Mouse (Mus musculus) ES-Bruce4 (cell line): ENCODE results near the gene Uba1. TPM values are rescaled to one million over a fixed set of nuclear protein-coding genes. Genes with fewer than 3 reads are reported as not detected.
A peak's percentile ranks its signal among the peaks of the same experiment; 100 is the strongest.

Experiments
- H3K27ac ChIP-seq: 2 replicates; pipeline ENCODE4 v1.5.1; 2012; ENCODE audit warnings: low read length, inconsistent platforms; ENCODE audit not compliant: insufficient read depth
- H3K27me3 ChIP-seq: 2 replicates; pipeline ENCODE4 v1.6.1; 2012; ENCODE audit warnings: mild to moderate bottlenecking, low read length, inconsistent platforms; ENCODE audit not compliant: control insufficient read depth, poor library complexity, insufficient read depth, severe bottlenecking
- H3K36me3 ChIP-seq: 2 replicates; pipeline ENCODE4 v1.6.1; 2012; ENCODE audit warnings: inconsistent platforms, mild to moderate bottlenecking, low read length, moderate library complexity; ENCODE audit not compliant: control insufficient read depth, poor library complexity, insufficient read depth, severe bottlenecking
- H3K4me1 ChIP-seq: one replicate; pipeline ENCODE4 v1.8.1; 2011; ENCODE audit warnings: low read length; ENCODE audit not compliant: control insufficient read depth, insufficient read depth
- H3K4me3 ChIP-seq: 2 replicates; pipeline ENCODE4 v1.5.1; 2011; ENCODE audit warnings: low read depth, mild to moderate bottlenecking, low read length
- H3K9ac ChIP-seq: 2 replicates; pipeline ENCODE4 v1.6.1; 2012; ENCODE audit warnings: low read depth, mild to moderate bottlenecking, inconsistent platforms; ENCODE audit not compliant: poor library complexity, severe bottlenecking
- H3K9me3 ChIP-seq: replicated peaks from 2 replicates; pipeline ENCODE4 v1.6.1; 2012; ENCODE audit warnings: mild to moderate bottlenecking, low read length, inconsistent platforms; ENCODE audit not compliant: control insufficient read depth, poor library complexity, insufficient read depth, severe bottlenecking
- CTCF ChIP-seq: IDR thresholded peaks from one replicate; pipeline ENCODE4 v1.8.1; 2011; ENCODE audit warnings: low read depth, low read length
- EP300 ChIP-seq: IDR thresholded peaks from 2 replicates; pipeline ENCODE4 v1.6.1; 2011; ENCODE audit warnings: low read depth, low read length; ENCODE audit not compliant: insufficient read depth
- POLR2A ChIP-seq: IDR thresholded peaks from one replicate; pipeline ENCODE4 v1.8.1; 2011; ENCODE audit warnings: low read length; ENCODE audit not compliant: insufficient read depth
- polyA plus RNA-seq: library from polyadenylated mRNA; stranded (reverse); fragments of >200 nt; gene quantifications from 2 replicates; pipeline ENCODE4 v1.2.4, GENCODE M21; 2011; ENCODE audit warnings: low read depth; ENCODE audit not compliant: missing spikeins, insufficient read depth, insufficient read length

Gene Uba1
- 387 and 391 TPM in 2 replicates for polyA plus RNA-seq

DNA sequence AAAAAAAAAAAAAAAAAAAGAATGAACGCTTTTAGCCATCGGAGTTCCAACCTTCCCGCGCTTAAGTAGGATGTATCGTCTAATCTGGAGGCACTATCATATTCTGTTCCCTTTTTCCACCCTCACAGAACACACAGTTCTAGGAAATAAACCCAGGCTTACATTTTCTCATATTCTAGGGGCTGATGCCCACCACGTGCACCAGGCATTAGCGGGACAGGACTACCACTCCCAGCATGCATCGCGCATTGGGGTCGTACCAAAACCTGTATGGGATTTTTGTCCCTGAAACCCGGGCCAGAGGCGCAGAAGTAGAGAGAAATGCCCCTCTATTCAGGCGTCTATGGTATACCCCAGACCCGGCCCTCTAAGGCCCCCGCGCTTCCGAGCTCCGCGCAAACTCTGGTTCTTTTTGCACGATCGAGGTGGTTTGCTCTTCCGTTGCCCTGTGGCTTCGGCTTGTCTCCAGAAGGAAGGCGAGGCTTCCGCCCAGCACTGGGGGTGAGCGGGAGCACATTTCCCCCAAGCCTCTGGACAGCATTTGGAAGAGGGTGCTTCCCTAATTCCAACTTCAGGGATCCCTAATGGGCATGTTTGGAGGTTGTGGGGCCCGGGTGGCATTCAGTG lies at the start of gene Uba1:
Gene Uba1, plus strand, starts transcription at position 301 of the 627 bp plus-strand sequence.
- Histone ChIP-seq H3K36me3 (no peaks in the 10 kb centered on the region), H3K27ac (peak within 1 kb of the TSS; percentile 29; the same call in 1 of the 2 replicates)

DNA sequence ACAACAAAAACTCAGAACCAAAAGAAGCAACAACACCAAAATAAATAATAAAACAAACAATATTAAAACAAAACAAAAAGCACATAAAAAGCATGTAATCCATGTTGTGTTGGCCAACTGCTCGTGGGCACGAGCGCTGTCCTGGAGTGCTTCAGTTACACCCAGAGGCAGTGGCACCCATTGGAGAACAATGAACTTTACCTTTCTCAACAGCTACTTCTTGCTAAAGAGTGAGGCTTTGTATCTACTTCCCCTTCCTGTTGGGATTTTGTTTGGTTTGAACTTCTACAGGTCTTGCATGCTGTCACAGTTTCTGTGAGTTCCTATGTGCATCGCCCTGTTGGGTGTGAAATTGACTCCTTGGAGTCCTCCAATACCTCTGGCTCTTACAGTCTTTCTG lies 49.6 kb upstream of the Uba1 start:
- H3K4me3 ChIP-seq = no peak overlapping the region
- H3K27me3 ChIP-seq = no peaks in the 10 kb centered on the region
- TF ChIP-seq EP300 = no peak
- no peak for TF ChIP-seq CTCF
- no peak for TF ChIP-seq POLR2A
- H3K9ac ChIP-seq = no peak overlapping the region
- no peak overlapping the region for H3K27ac ChIP-seq
- no peaks in the 10 kb centered on the region for H3K9me3 ChIP-seq
- no peaks in the 10 kb centered on the region for H3K36me3 ChIP-seq
- no peaks in the 10 kb centered on the region for H3K4me1 ChIP-seq

More for the DNA sequence above, at the start of gene Uba1:
- H3K4me3 ChIP-seq = peak within 1 kb of the TSS; percentile 81
- no peaks in the 10 kb centered on the region for H3K4me1 ChIP-seq
- no peaks in the 10 kb centered on the region for H3K27me3 ChIP-seq
- H3K9ac ChIP-seq = peak within 1 kb of the TSS; percentile 60
- TF ChIP-seq POLR2A = peak; percentile 60
- TF ChIP-seq CTCF = no peak
- no peaks in the 10 kb centered on the region for H3K9me3 ChIP-seq

DNA sequence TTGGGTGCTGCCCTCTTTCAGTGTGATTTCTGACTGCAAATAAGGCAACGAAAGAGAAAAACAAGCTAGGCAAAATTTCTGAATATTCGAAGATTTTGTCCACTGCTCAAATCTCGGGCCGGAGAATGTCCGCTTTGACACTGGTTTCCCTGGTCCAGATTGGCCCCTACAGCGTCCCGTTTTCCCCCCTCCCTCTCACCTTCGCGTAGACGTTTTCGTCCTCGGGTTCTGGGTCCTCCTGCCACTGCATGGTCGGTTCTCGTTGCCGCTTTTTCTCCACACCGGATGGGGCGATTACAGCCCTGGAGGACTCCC lies 41.3 kb upstream of the Uba1 start:
- Histone ChIP-seq H3K27ac (no peak overlapping the region), H3K9me3 (no peaks in the 10 kb centered on the region), H3K36me3 (peaks cover 9% of the 10 kb centered on the region), H3K9ac (peak overlapping the region; percentile 99), H3K27me3 (no peaks in the 10 kb centered on the region), H3K4me1 (no peaks in the 10 kb centered on the region), H3K4me3 (peak overlapping the region; percentile 92)
- no peak for TF ChIP-seq EP300
- no peak for TF ChIP-seq CTCF
- TF ChIP-seq POLR2A = no peak

DNA sequence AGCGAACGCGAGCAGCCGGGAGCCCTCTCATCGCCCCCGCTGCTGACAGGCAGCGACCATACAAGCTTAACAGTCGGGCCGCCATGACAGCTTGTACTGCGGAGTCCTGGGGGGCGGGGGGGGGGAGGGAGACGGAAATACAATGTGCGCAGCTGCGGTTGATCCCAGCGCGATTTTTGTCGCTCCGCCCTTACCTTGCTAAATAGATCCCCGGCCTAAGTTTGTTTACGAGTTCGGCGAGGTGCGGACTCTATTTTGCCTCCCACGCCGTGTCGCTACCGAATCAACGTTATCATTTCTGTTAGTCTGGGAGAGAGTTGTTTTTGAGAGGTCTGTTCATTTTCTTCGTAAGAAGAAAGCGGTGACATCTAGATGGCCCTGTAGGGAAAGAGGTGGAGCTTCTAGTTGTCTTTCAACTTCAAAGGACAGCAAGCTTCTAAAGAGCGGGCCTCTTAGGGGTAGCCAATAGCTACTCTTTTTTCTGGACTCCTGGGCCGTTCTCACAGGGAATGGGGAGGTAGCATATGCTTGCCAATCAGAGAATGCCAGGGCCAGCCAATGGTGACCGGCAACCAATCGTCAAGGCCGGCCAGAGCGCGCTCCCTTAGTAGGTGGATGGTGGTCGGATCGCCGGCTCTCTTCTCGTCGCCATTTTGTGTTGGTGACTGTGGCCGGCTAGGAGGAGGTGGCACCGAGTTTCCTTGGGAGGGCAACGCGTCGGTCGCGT lies 40.8 kb upstream of the Uba1 start, which contains the start of the genes Rbm10 and Ndufb11:
Gene Rbm10, plus strand, starts transcription at position 328 of the 727 bp plus-strand sequence.
Gene Ndufb11, minus strand, starts transcription at position 444 of the 727 bp plus-strand sequence.
- Histone ChIP-seq H3K4me3 (peak within 1 kb of the TSS; percentile 99), H3K4me1 (no peaks in the 10 kb centered on the region), H3K9me3 (no peaks in the 10 kb centered on the region), H3K27ac (peak within 1 kb of the TSS; percentile 81), H3K27me3 (no peaks in the 10 kb centered on the region), H3K9ac (peak within 1 kb of the TSS; percentile 99), H3K36me3 (peaks cover 9% of the 10 kb centered on the region)
- TF ChIP-seq CTCF (no peak), EP300 (no peak), POLR2A (no peak)

DNA sequence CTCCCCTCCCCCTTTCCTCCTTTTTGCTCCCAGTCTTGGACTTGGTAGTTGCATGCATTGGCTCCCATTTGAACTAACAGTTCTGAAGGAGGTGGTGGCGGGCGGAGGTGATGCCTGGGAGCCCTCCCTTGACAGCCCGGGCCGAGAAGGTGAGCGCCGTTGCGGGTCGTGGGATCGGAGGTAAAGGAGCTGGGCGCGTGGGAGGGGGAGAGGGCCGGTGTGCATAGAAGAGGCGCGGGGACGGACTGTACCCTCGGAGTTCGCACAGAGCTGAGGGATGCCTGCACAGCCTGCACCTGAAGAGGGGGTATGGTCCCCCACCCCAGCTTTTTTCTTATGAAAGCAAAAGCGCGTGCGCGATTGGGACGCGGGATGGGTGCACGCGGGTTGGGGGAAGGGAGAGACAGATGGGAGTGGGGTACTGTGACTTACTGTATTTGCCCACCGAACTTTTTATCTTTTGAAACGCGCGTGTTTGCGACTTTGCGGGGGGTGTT lies 40.2 kb upstream of the Uba1 start:
- TF ChIP-seq CTCF = no peak
- TF ChIP-seq EP300 = no peak
- TF ChIP-seq POLR2A = no peak
- peaks cover 9% of the 10 kb centered on the region for H3K36me3 ChIP-seq

DNA sequence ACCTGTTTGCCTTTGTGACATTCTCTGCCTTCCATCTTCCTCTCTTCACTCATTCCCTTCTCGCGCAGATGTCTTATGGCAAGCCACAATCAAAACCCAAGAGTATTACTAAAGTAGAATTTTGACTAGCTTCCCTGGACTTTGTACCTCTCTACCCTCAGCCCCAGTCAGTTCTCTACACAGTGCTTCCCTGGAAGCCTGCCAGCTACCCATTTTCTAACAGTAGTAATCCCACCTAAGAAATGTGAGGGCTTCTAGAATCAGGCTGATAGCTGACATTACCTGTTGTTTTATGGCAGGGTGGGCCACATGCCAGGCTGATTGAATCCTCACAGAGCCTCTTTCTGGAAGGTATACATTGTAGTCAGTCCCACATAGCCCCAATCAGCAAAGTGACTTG lies 20.0 kb upstream of the Uba1 start:
- H3K4me3 ChIP-seq = no peak overlapping the region
- H3K27me3 ChIP-seq = no peaks in the 10 kb centered on the region
- H3K27ac ChIP-seq = no peak overlapping the region
- no peaks in the 10 kb centered on the region for H3K4me1 ChIP-seq
- H3K9ac ChIP-seq = no peak overlapping the region
- H3K36me3 ChIP-seq = peaks cover 21% of the 10 kb centered on the region
- H3K9me3 ChIP-seq = no peaks in the 10 kb centered on the region
- no peak for TF ChIP-seq CTCF
- no peak for TF ChIP-seq POLR2A
- no peak for TF ChIP-seq EP300

More for the DNA sequence above, 40.2 kb upstream of the Uba1 start:
- Histone ChIP-seq H3K9ac (peak overlapping the region; percentile 99), H3K27ac (peak overlapping the region; percentile 81), H3K27me3 (no peaks in the 10 kb centered on the region), H3K9me3 (no peaks in the 10 kb centered on the region), H3K4me1 (no peaks in the 10 kb centered on the region), H3K4me3 (peak overlapping the region; percentile 99)
